Mouse (Mus musculus) bone marrow, adult 2 months (tissue): ENCODE measurements around the gene Sik1. TPM values are rescaled to one million over a fixed set of nuclear protein-coding genes. Genes with fewer than 3 reads are reported as not detected.

ENCODE experiments used
- H3K27ac ChIP-seq: fragments of 200-500 bp; 2 replicates; pipeline ENCODE4 v1.5.1; 2012; ENCODE audit warnings: low read depth, mild to moderate bottlenecking, control low read depth, inconsistent platforms, low read length; ENCODE audit not compliant: control insufficient read depth, poor library complexity, insufficient read depth
- H3K4me1 ChIP-seq: fragments of 200-500 bp; 2 replicates; pipeline ENCODE4 v1.6.1; 2011; ENCODE audit warnings: low read length; ENCODE audit not compliant: control insufficient read depth, insufficient read depth
- H3K4me3 ChIP-seq: fragments of 200-500 bp; replicated peaks from 2 replicates; pipeline ENCODE3; 2011; ENCODE audit warnings: mild to moderate bottlenecking, low read depth, low read length, control low read depth; ENCODE audit not compliant: control insufficient read depth
- CTCF ChIP-seq: fragments of 200-500 bp; IDR thresholded peaks from 2 replicates; pipeline ENCODE4 v1.5.1; 2011; ENCODE audit warnings: low read length, control low read depth; ENCODE audit not compliant: control insufficient read depth, insufficient read depth
- POLR2A ChIP-seq: fragments of 200-500 bp; IDR thresholded peaks from 2 replicates; pipeline ENCODE4 v1.6.1; 2011; ENCODE audit warnings: low read depth, mild to moderate bottlenecking, control low read depth, low read length, borderline replicate concordance; ENCODE audit not compliant: control insufficient read depth
- WGBS: fragments of 180-500 bp; shearing (Covaris S2); methylation state at CpG from one replicate; pipeline ENCODE4 v1.1.7; 2018; 5-methylcytosine and 5-hydroxymethylcytosine counted together
- polyA plus RNA-seq: library from polyadenylated mRNA; stranded (reverse); fragments of >200 nt; gene quantifications from 2 replicates; pipeline ENCODE4 v1.2.4, GENCODE M21; 2011; ENCODE audit warnings: low replicate concordance; ENCODE audit not compliant: missing spikeins, insufficient read depth, insufficient read length

Gene Sik1
- polyA plus RNA-seq, 1 experiment: 42.9 TPM

- H3K4me1 ChIP-seq: peaks cover 2% of the 10 kb centered on the region
- no peak for TF ChIP-seq CTCF
- no peak for TF ChIP-seq POLR2A
- H3K27ac ChIP-seq: no peak overlapping the region
- WGBS: 69% methylated on average over 8 of the region's 8 CpGs
- H3K4me3 ChIP-seq: no peak overlapping the region
Measured at GRCm38 (mm10) chr17:31806025-31806424, 49.6 kb downstream of the Sik1 start.

DNA sequence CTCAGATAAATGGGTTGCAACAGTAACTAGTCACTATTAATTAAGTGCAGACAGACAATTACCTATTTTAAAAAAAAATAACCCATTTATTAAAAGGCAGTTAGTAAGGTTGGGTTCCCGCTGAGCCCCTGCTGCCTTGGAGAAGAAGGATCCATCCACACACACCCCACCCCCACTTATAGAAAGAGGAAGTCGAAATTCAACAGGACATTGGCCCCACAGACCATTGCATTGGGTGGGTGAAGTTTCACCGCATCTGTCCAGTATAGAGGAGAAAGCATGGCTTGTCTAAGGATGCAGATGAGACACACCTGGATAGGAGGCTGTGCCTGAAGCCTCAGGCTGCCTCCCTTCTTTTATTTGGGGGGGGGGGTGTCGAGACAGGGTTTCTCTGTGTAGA lies 50.0 kb downstream of the Sik1 start:
- H3K4me3 ChIP-seq: no peak overlapping the region
- TF ChIP-seq POLR2A (no peak), CTCF (no peak)
- H3K27ac ChIP-seq: no peak overlapping the region
- peaks cover 3% of the 10 kb centered on the region for H3K4me1 ChIP-seq
- 14% methylated on average over 4 of the region's 4 CpGs for WGBS

GRCm38 (mm10) chr17:31802272-31803017 lies 53.2 kb downstream of the Sik1 start:
- Histone ChIP-seq H3K4me3 (no peak overlapping the region), H3K27ac (no peak overlapping the region), H3K4me1 (peaks cover 5% of the 10 kb centered on the region)
- WGBS: 42% methylated on average over 7 of the region's 7 CpGs
- TF ChIP-seq CTCF (no peak), POLR2A (no peak)

DNA sequence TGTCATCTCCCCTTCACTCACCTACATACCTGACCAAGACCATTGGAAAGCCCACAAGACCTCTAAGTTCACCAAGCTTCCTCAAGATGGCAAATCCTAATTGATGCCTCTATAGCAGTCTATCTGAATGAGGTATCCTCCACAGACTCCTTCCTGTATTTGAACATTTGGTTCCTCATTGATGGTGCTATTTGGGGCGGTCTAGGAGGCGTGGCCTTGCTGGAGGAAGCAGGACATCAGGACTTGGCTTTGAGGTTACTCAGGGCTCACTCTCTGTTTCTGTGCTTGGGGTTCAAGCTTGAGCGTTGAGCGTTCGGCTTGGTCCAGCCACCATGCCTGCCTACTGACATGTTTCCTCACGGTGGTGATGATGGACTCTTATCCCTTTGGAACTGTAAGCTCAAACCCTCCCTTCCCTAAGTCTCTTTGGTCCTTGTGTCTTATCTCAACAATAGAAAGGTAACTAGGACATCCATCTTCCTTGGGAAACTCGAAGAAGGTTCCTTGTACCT lies 54.7 kb downstream of the Sik1 start:
- peaks cover 5% of the 10 kb centered on the region for H3K4me1 ChIP-seq
- TF ChIP-seq CTCF (no peak), POLR2A (no peak)
- WGBS: 63% methylated on average over 7 of the region's 7 CpGs

DNA sequence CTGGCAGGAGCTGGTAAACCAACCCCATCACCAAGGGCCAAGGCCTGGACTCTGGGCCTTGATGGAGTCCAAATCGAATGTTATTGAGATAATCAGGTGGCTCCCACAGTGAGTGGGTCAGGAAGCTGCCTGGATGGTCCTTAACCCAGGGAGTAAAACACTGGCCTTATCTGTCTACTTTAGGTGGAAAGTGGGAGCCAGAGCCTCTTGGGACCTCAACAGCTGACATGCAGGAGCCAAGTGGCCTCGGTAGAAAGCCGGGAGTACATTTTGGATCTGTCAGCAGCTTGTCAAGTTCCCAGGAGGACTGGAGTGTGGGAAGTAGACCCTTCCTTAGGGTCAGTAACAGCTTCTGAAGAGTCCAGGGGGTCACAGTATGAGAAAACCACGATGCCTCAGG lies 59.7 kb downstream of the Sik1 start:
- WGBS: 69% methylated on average over 4 of the region's 4 CpGs
- no peak overlapping the region for H3K4me3 ChIP-seq
- H3K4me1 ChIP-seq: peaks cover 4% of the 10 kb centered on the region
- TF ChIP-seq CTCF: no peak
- no peak for TF ChIP-seq POLR2A
- no peak overlapping the region for H3K27ac ChIP-seq

More for the DNA sequence above, 54.7 kb downstream of the Sik1 start:
- Histone ChIP-seq H3K27ac (no peak overlapping the region), H3K4me3 (no peak overlapping the region)

Other genes starting within 250 kb of the Sik1 start
- gene Cbs, start 218.6 kb downstream of the Sik1 start, polyA plus RNA-seq: 1.3 and 4.8 TPM in 2 replicates
- gene U2af1, start 196.9 kb downstream of the Sik1 start, polyA plus RNA-seq: 228 and 282 TPM in 2 replicates
- gene Cryaa, start 178.0 kb downstream of the Sik1 start, polyA plus RNA-seq: not detected in 2 replicates
- 18.1 and 40.3 TPM in 2 replicates for gene Rrp1b, start 180.3 kb upstream of the Sik1 start, polyA plus RNA-seq
- gene Hsf2bp, start 180.5 kb upstream of the Sik1 start, polyA plus RNA-seq: 0.66 and 6.8 TPM in 2 replicates